In the genomic region with DNA sequence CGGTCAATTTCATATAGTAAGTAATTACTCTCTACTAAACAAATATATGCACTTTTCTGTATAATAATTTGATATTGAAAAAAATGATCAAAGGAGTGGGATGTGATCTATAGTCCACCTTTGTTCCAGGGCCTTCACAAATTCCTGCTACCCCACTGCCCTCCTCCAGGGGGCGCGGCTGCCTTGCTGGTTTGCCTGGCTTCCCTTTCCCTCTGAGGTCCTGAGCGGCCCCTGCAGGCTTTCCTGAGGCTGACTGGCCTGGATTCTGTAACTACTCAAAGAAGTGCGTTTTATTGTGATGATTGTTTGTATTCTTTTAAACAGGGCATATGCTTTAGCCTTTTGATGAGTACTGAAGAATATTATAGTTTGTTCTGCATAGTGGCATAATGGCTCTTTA, we compare ENCODE assay signal across 7 mouse cellular contexts.
DNase-seq lines count a peak whose midpoint lies in the region; ATAC-seq and TF ChIP-seq lines count a peak whose summit lies in the region.

No protein-coding gene starts in this region.

- no peak overlapping the region for H3K9ac ChIP-seq in hindbrain, postnatal 0 days (replicated peaks; ENCODE audit: low read length)
- H3K9ac ChIP-seq in stomach, embryonic 16.5 days (ENCODE audit: low read length): no peak overlapping the region

- no peaks in the 10 kb centered on the region for H3K9me3 ChIP-seq in hindbrain, postnatal 0 days (ENCODE audit: low read length)
- no peaks in the 10 kb centered on the region for H3K9me3 ChIP-seq in stomach, embryonic 16.5 days (replicated peaks; ENCODE audit: control insufficient read depth, low read length)

- H3K36me3 ChIP-seq in hindbrain, postnatal 0 days (ENCODE audit: insufficient read depth, low read length): no peaks in the 10 kb centered on the region
- H3K36me3 ChIP-seq in stomach, embryonic 16.5 days (ENCODE audit: control insufficient read depth, insufficient read depth, low read length): no peaks in the 10 kb centered on the region

- in situ Hi-C loops in Patski (cut with MboI; ENCODE audit: low pct_unique_long_range_greater_than_20kb): no loop called here

- 17% methylated on average over 5 of the region's 5 CpGs for WGBS in hindbrain, postnatal 0 days
- WGBS in stomach, embryonic 16.5 days: 18% methylated on average over 5 of the region's 5 CpGs

- ATAC-seq in Patski: no peak
- ATAC-seq in hindbrain, postnatal 0 days: peak; percentile 75
- ATAC-seq in megakaryocyte, adult 5-6 weeks (ENCODE audit: poor library complexity, severe bottlenecking): peak; percentile 63
- peak; percentile 60; the same call in 1 of the 2 replicates for ATAC-seq in stomach, embryonic 16.5 days (ENCODE audit: insufficient read depth, low FRiP score)

- no peak overlapping the region for H3K4me3 ChIP-seq in bone marrow macrophage, adult 2 months (ENCODE audit: insufficient read depth, low read length)
- H3K4me3 ChIP-seq in embryonic fibroblast, embryonic 13.5 days (ENCODE audit: insufficient read depth, low read length): no peak overlapping the region
- no peak overlapping the region for H3K4me3 ChIP-seq in hindbrain, postnatal 0 days (ENCODE audit: low read length)
- no peak overlapping the region for H3K4me3 ChIP-seq in stomach, embryonic 16.5 days (replicated peaks; ENCODE audit: low read length)

- H3K27me3 ChIP-seq in Patski: no peaks in the 10 kb centered on the region
- H3K27me3 ChIP-seq in hindbrain, postnatal 0 days (ENCODE audit: insufficient read depth, low read length): no peaks in the 10 kb centered on the region
- no peaks in the 10 kb centered on the region for H3K27me3 ChIP-seq in stomach, embryonic 16.5 days (ENCODE audit: control insufficient read depth, insufficient read depth, low read length)

- POLR2A ChIA-PET in Patski (lab: Charles Lee): no interaction called here

- no peak overlapping the region for H3K4me2 ChIP-seq in hindbrain, postnatal 0 days (ENCODE audit: low read depth, low read length)
- H3K4me2 ChIP-seq in stomach, embryonic 16.5 days (ENCODE audit: low read depth, low read length): no peak overlapping the region

- H3K27ac ChIP-seq in bone marrow macrophage, adult 2 months (ENCODE audit: insufficient read depth, low read depth, low read length): no peak overlapping the region
- H3K27ac ChIP-seq in embryonic fibroblast, embryonic 13.5 days (ENCODE audit: insufficient read depth, low read length): no peak overlapping the region
- H3K27ac ChIP-seq in hindbrain, postnatal 0 days: no peak overlapping the region
- no peak overlapping the region for H3K27ac ChIP-seq in stomach, embryonic 16.5 days (ENCODE audit: low read length)

- TF ChIP-seq CTCF in Patski (IDR thresholded peaks at IDR 0.05): peak; percentile 72
- TF ChIP-seq CTCF in bone marrow macrophage, adult 2 months (IDR thresholded peaks at IDR 0.05; ENCODE audit: low read depth, low read length): peak; percentile 33; the same call in 1 of the 2 replicates
- TF ChIP-seq CTCF in embryonic fibroblast, embryonic 13.5 days (IDR thresholded peaks at IDR 0.05; ENCODE audit: borderline replicate concordance, insufficient read depth, low read length): peak; percentile 86
- peak; percentile 93 for TF ChIP-seq CTCF in hindbrain, postnatal 0 days (IDR thresholded peaks at IDR 0.05; ENCODE audit: low read depth)

- no peak for DNase-seq in Patski (ENCODE audit: low read depth, low spot score)
- DNase-seq in hindbrain, postnatal 0 days (ENCODE audit: low spot score): peak; percentile 67
- peak; percentile 41 for DNase-seq in left cerebral cortex, adult 11 months (ENCODE audit: low spot score)

- CTCF ChIA-PET in Patski (lab: Charles Lee): no interaction called here

- no peak for TF ChIP-seq POLR2A in bone marrow macrophage, adult 2 months (IDR thresholded peaks at IDR 0.05; ENCODE audit: borderline replicate concordance, low read depth, low read length)
- TF ChIP-seq POLR2A in embryonic fibroblast, embryonic 13.5 days (IDR thresholded peaks at IDR 0.05; ENCODE audit: low read depth, low read length): no peak

- no peaks in the 10 kb centered on the region for H3K4me1 ChIP-seq in bone marrow macrophage, adult 2 months (ENCODE audit: control insufficient read depth, insufficient read depth, low read length)
- no peaks in the 10 kb centered on the region for H3K4me1 ChIP-seq in embryonic fibroblast, embryonic 13.5 days (ENCODE audit: control insufficient read depth, insufficient read depth, low read length)
- H3K4me1 ChIP-seq in hindbrain, postnatal 0 days (ENCODE audit: insufficient read depth, low read length): no peaks in the 10 kb centered on the region
- H3K4me1 ChIP-seq in stomach, embryonic 16.5 days (ENCODE audit: control insufficient read depth, insufficient read depth, low read length): no peaks in the 10 kb centered on the region

Comparison
In these comparisons a context has a peak if more than half of its experiments do, and no peak if none do; other contexts are left out.
1. CTCF ChIP-seq: peak in every context shown above with its lines; median percentile 93 in hindbrain, postnatal 0 days; 86 in embryonic fibroblast, embryonic 13.5 days; 72 in Patski; 33 in bone marrow macrophage, adult 2 months.